Mouse (Mus musculus): Measurements from ENCODE around the gene Tmem232.

Gene Tmem232

GRCm38 (mm10) chr17:65552426-65552997 is 11.9 kb upstream of the Tmem232 start:
- no peak for TF ChIP-seq GATA4 (IDR thresholded peaks at IDR 0.05; ENCODE audit: insufficient replicate concordance, low read length)

DNA sequence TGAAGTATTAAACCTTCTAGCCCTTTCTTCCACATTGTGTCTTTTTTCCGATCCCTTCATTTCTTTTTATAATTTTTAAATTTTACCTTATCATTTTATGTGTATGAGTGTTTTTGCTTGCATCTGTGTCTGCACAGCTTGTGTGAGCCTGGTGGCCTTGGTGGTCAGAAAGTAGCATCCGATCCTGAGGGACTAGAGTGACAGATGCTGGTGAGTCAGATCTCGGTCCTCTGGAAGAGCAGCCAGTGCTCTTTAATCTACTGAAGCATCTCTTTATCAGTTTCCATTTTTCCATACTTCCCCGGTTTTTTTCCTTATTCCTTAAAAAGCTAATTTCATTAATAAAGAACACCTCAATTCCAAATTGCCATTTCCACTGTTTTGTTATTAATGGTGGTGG is 9.8 kb upstream of the Tmem232 start:
- TF ChIP-seq GATA4 (IDR thresholded peaks at IDR 0.05; ENCODE audit: insufficient replicate concordance, low read length) = no peak

GRCm38 (mm10) chr17:65548698-65549365 is 8.2 kb upstream of the Tmem232 start:
- TF ChIP-seq GATA4 (IDR thresholded peaks at IDR 0.05; ENCODE audit: insufficient replicate concordance, low read length) = no peak

DNA sequence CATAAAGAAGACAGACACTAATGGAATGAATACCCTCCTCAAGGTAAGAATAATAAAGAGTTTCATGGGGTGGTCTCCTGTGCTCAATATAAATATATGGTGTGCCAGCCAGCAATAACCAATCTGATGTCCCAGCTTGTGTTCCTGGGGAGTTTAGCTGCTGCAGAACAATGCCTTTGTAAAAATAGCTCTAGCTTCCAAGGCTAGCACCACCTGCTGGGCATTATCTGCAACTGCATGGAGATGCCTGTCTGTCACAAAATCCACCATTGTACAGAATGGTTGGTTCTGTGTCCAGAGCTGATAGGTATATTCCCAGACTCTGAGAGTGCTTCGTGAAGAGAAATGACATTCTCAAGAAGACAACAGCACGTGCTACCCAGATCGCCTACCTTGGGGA is 4.4 kb downstream of the Tmem232 start:
- TF ChIP-seq GATA4 (IDR thresholded peaks at IDR 0.05; ENCODE audit: insufficient replicate concordance, low read length) = no peak

DNA sequence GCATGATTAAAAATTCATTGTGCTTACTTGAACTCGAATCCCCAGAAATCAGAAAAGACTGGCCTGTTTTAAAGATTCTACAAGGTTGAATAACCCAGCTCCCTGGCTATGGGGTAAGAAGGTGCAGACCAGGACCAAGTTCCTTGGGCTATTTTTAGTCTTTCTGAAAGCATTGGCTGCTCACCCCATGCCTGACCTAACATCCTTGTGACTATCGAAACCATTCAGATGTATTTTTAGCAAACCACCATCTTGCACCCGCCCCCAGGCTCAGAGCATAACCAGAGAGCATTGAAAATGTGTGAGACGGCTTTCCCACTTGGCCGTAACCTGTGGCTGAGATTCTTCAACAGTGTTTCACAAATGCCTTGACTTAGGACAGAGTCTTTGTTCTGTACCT is 13.1 kb downstream of the Tmem232 start:
- TF ChIP-seq GATA4 (IDR thresholded peaks at IDR 0.05; ENCODE audit: insufficient replicate concordance, low read length) = no peak

GRCm38 (mm10) chr17:65513517-65513916 is 27.1 kb downstream of the Tmem232 start:
- TF ChIP-seq GATA4 (IDR thresholded peaks at IDR 0.05; ENCODE audit: insufficient replicate concordance, low read length) = no peak

- TF ChIP-seq GATA4 (IDR thresholded peaks at IDR 0.05; ENCODE audit: insufficient replicate concordance, low read length) = no peak
Measured at GRCm38 (mm10) chr17:65484654-65485053, 55.9 kb downstream of the Tmem232 start.

DNA sequence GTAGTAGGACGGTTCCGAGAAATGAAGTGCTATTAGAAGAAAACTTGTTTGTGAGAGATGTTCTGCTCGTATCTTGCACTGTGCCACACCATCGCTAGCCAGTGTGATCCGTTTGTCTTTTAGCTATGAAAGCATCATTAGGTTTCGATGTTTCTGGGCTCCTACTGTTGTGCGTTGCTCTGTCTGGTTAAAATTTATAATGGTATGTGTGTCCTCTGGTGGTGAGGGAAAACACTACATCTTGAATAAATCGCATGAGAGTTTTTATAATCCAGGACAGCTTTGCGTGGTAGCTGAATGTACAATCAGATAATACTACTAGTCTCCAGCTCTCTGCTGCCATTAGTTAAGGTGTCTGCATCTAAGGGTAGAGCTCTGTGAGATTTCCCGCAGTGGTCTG is 63.8 kb downstream of the Tmem232 start:
- TF ChIP-seq GATA4 (IDR thresholded peaks at IDR 0.05; ENCODE audit: insufficient replicate concordance, low read length) = no peak

DNA sequence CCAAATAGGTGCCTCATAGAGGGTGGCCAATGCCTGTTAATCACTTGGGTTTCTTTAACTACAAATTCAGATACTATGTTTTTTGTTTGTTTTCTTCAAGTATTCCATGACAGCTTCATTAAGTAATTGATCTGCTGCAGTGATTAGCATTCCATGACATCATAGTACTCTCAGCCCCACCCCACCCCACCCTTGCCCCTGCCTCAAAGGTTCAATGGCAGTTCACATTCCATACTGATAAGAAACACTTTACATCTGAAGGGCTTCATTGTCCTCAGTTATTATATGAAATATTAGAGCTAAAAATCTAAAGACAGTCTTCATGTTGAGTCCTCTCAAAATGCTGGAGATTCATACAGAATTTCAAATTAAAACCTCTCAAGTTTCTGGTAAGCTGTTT is 89.8 kb downstream of the Tmem232 start:
- no peak for TF ChIP-seq GATA4 (IDR thresholded peaks at IDR 0.05; ENCODE audit: insufficient replicate concordance, low read length)

- TF ChIP-seq GATA4 (IDR thresholded peaks at IDR 0.05; ENCODE audit: insufficient replicate concordance, low read length) = no peak
Measured at GRCm38 (mm10) chr17:65419124-65419523, 121.5 kb downstream of the Tmem232 start.

DNA sequence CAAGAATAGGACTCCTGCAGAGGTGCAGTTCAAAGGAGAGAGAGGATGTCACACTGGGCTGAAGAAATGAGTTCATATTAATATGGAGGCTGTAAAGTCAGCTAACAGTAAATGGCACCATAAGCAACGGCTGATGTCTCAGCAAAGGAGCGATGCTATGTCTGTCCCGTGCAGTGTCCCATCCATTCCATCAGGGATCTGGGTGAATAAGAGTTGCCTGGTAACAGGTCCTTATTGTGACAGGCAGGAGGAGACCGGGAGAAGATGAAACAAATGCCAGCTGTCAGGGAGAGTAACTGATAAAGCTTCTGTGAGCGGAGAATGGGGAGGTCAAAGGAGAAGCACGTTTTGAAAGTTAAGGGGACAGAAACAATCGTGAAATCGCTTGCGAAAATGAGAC is 135.3 kb downstream of the Tmem232 start:
- TF ChIP-seq GATA4 (IDR thresholded peaks at IDR 0.05; ENCODE audit: insufficient replicate concordance, low read length) = no peak

DNA sequence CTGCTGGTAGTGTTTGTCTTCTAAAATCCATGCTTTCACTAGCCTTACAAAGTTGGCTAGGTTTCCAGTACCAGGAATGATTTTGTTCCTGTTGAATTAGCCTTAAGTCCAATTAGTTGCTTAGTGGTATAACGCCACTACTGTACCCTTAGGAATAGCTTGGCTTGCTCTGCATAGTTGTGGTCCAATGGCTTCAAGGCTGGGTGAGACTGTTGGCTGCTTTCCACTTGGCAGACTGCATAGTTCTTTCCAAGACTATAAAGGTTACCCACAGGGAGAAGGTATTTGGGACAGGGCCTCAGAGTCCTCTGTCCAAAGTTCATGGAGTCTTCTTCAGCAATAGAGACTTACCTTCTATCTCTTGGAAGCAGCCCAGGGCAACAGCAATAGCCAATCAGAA is 139.7 kb downstream of the Tmem232 start:
- TF ChIP-seq GATA4 (IDR thresholded peaks at IDR 0.05; ENCODE audit: insufficient replicate concordance, low read length) = no peak

DNA sequence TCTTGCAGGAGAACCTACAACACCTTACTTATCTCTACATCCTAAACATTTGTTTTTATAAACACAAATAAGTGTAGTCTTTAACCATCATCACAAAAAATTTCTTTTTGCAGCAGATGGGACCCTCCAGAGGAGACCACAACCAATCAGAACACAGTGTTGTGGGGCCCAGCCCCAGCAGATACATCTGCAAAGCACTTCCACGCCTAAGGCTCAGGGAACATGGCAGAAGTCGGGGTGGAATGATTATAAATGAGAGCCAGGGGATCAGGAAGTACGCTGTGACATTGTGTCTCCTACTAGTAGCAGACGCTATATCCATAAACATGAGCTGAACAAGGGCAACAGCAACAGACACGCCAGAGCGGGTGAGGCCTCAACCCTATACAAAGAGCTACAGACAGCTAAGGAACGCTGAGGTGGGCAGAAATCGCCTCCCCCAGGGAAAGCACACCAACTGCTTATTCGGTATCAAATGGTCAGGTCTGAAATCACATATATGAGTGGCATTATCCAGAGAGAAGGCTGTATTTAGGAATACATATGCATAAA is 156.1 kb downstream of the Tmem232 start:
- no peak for TF ChIP-seq GATA4 (IDR thresholded peaks at IDR 0.05; ENCODE audit: insufficient replicate concordance, low read length)

DNA sequence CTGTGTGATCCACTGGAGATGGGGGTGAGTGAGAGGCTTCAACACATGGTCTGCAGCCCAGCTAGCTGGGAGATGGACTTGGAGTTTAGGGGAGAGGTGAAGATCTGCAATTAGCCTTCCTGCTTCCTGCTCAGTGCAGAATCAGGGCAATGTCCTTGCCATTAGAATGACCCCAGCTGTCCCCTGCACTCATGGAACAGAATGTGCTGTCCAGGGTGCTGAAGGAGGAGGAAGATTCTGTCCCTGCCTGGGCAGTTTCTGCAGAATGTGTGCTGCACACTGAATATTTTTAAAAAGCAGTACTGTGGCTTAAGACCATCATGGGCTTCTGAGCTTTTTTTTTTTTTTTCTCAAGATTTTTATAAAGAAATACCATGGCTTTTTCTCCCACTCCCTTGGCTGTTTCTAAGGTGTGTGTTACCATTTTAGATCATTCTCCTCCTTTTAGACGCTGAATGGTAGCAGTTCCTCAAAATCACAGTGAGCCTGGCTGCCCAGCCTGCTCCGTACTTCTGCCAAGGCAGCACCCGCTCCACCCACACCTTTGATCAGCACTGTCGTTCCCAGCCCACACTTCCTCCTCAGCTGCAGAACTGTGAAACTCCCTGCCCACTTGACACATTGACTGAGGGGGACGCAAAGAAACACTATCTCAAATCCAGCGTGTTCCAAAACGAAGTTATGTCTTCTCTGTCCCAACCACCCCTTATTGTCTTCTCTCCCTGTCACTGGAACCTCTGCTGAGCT is 170.4 kb downstream of the Tmem232 start:
- TF ChIP-seq GATA4 (IDR thresholded peaks at IDR 0.05; ENCODE audit: insufficient replicate concordance, low read length) = no peak

DNA sequence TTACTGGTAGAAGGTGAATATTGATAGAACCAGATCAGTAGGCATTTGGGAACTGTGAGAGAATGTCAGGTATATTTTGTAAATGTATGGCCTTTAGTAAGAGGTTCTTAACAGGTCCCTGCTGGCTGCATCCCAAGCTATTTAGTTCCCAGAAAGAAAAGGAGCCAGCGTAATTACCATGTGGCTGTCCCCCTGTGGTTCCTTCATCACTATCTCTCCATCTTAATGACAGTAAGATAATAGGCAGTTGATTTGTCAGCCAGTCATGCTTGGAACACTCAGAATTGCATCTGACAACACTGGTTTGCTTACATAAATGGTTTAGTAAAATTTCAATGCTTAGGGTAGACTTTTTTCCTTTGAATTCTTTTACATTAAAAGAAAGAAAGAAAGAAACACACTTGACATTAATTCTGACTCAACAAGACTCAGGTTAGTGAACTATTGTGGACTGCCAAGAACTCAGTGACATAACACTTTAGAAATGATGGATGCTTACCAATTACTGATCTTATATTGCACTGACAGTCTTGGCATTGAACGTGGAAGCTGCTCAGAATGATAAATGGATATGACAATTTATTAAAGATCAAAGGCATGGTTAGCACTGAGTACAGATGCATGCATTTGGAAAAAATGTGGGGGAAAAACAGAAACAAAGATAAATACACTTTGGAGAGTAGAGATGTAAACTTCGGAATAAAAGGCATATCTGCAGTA is 174.9 kb downstream of the Tmem232 start:
- TF ChIP-seq GATA4 (IDR thresholded peaks at IDR 0.05; ENCODE audit: insufficient replicate concordance, low read length) = no peak

Measured in liver, adult (tissue).